Mouse (Mus musculus): ENCODE data around the gene Psmb2.

Gene Psmb2

DNA sequence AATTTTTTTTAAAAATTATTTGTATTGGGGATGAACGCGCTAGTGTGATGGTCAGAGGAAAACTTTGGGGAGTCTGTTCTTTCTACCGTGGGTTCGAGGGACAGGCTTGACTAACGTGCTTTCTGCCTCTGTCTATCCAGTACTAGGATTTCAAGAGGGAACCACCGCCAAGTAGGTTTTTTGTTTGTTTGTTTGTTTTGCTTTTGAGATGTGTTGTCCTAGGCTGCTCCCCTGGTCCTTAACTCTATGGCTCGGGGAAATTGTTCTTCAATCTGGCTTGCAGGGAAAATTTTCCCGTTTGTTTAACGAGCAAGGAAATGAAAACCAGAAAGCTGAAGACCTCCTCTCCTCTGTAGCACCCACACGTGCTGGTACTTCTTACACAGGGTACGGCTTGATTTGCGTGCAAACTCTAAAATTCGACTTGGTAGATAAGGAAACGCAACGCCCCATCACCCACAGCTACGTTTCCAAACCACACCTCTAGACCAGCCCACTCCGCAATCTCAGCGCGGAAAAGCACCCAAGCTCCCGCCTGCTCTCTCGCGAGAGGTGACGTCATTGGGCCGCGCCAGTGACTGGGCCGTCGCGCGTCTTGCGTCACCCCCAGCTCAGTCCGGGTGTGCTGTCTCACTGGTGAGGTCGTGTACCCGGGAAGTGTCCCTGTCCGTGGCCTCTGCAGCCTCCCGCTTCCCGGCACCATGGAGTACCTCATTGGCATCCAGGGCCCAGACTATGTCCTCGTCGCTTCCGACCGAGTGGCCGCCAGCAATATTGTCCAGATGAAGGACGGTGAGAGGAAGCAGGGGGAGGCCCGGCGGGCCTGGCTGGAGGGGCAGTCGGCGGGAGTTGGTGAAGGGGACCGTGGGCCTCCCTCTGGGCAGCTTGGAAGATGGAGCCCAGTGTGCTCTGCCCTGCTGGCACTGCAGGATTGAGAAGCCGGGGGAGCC lies at the start of gene Psmb2:
TSS of gene Psmb2 (plus strand) at position 577 of the 950 bp plus-strand sequence.
- peak; percentile 95 to 98 for DNase-seq (ENCODE audit: low spot score in 2 of 2)

DNA sequence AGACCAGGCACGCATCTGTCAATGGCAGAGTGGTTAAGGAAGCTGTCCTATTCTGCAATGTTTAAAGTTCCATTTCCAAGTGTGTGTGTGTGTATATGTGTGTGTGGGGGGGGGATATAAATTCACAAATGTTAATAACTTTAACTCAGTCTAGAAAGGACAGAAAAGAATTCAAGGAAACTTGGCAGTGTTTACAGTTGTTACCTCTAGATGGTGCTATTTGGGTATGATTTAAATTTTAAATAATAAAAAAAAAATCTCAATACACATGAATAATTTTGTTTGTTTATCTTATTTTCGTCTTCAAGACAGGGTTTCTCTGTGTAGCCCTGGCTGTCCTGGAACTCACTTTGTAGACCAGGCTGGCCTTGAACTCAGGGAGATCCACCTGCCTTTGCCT lies 45.5 kb upstream of the Psmb2 start:
- no peak for DNase-seq (ENCODE audit: low spot score in 2 of 2)

DNA sequence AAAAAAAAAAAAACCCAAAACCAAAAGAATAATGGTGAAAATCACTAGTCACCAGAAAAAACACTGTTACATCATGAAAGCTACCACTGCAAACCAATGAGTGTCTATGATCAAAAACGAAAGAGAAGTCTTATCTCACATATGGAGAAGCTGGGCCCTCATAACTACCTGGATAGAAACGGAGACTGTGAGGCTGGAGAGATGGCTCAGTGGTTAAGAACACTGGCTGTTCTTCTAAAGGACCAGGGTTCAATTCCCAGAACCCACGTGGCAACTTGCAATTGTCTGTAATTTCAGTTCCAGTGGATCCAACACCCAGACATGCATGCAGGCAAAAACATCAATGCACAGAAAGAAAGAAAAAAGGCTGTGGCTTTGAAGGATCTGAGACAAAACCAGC lies 44.8 kb upstream of the Psmb2 start:
- no peak for DNase-seq (ENCODE audit: low spot score in 2 of 2)

DNA sequence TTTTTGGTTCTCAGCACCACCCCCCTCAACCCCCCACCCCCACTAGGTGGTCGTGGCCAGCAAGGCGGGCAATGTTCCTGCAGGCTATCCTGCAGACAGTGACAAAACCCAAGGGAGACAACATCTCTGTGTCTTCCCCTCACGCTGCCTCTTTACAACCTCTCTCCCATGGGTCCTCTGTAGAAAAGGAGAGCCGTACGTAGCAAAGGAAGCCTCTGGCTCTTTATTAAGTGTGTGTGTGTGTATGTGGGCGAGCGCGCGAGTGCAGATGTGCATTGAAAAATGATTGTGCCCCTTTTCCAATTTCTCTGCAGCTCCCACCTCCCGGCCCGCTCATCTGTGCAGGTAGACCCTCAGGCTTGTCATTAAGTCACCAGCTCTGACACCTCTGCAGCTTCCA lies 41.1 kb upstream of the Psmb2 start:
- DNase-seq (ENCODE audit: low spot score in 2 of 2): no peak

DNA sequence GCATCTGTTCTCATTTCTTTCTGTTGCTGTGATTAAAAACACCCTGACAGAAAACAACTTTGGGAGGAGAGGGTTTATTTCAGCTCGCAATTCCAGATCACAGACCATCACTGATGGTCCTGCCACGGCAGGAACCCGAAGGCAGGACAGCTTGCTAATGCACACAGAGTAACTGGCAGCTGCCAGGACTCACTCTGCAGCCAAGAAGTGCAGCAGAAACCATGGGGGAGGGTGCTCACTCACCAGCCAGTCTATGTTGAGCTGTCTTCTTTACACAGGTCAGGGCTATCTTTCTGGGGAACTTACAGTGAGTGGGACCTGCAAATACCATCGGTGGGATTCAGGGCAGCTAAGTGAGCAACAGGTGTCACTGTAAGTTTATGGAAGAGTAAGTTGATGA lies 40.0 kb upstream of the Psmb2 start:
- no peak for DNase-seq (ENCODE audit: low spot score in 2 of 2)

DNA sequence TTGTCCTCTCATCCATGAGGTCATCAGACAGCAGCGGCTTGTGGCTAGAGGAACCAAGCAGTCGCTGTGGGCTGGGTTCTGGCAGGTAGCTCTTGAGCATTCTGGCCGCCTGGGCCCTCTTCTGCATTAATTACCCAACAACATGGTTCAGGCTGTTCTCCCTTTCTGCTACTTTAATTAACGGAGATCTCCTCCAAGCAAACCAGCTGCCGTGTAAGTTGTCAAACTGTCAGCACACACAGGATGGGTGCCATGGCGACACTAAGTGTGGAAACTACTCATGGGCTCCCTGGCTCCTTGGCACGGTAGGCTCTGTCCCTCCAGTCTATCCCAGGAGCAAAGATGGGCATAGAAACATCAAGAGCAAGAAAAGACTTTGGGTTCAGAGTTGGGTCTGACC lies 38.1 kb upstream of the Psmb2 start:
- peak in 1 of 2 experiments; percentile 28 for DNase-seq (ENCODE audit: low spot score in 2 of 2)

DNA sequence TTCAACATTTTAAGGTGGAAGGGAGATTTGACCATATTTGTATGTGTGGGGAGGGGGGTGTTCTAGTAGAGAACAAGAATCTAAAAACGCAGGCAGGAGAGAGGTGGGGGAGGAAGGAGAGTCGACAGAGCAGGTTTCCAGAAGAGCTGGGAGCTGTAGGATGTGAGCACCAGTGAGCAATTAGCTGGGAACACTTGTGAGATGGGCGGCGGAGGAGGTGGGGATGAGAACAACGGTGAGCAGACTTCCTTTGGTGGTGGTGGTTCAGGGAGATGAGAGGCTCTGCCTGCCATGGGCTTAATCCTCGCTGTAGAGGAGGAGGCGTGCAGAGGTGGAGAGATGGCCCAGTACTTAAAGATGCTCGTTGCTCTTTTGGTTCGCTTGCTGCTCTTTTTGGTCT lies 35.5 kb upstream of the Psmb2 start:
- no peak for DNase-seq (ENCODE audit: low spot score in 2 of 2)

DNA sequence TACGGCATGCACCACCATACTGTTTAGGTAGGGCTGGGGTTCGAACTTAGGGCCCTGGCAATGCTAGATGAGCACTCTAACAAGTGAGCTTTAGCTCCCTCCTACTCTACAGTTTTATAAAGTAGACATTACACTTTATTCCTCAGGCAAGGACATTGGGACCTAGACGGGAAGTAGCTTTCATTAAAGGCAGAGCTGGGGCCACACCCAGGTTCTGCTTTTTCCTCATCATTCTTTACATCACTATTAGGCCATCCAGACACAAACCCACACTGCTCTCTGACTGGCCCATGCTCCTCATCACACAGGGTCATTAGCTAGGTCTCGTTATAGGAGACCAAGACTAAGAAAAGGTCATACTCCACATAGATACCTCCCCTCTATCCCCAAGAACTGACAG lies 33.6 kb upstream of the Psmb2 start:
- no peak for DNase-seq (ENCODE audit: low spot score in 2 of 2)

DNA sequence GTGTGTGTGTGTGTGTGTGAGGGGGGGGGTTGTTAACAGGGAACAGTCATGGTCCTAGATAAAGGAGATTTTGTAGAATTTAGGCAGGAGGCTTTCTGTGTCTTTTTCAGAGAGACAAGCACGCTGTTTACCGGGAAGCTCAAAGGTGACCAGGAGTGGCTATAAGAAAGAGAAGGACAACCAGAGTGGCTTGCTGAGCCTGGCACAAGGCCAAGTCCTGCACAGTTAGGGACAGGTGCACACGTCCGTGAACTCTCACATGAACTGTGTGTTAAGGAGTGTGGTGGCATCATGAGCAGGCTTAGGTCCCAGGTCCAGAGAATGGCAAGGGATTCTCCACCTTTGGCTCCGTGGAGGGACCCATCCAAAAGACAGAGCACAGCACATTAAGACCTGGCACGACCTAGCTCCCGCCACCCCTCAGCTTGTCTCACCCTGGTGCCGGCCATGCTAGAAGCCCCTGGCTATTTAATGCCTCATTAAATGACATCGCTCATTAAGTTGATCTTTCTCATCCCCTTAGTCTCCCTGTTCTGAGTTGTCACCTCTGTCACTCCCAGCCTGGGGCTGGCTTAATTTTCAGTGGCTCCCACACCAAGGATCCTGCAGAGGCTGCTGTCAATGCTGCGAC lies 33.0 kb upstream of the Psmb2 start:
- no peak for DNase-seq (ENCODE audit: low spot score in 2 of 2)

DNA sequence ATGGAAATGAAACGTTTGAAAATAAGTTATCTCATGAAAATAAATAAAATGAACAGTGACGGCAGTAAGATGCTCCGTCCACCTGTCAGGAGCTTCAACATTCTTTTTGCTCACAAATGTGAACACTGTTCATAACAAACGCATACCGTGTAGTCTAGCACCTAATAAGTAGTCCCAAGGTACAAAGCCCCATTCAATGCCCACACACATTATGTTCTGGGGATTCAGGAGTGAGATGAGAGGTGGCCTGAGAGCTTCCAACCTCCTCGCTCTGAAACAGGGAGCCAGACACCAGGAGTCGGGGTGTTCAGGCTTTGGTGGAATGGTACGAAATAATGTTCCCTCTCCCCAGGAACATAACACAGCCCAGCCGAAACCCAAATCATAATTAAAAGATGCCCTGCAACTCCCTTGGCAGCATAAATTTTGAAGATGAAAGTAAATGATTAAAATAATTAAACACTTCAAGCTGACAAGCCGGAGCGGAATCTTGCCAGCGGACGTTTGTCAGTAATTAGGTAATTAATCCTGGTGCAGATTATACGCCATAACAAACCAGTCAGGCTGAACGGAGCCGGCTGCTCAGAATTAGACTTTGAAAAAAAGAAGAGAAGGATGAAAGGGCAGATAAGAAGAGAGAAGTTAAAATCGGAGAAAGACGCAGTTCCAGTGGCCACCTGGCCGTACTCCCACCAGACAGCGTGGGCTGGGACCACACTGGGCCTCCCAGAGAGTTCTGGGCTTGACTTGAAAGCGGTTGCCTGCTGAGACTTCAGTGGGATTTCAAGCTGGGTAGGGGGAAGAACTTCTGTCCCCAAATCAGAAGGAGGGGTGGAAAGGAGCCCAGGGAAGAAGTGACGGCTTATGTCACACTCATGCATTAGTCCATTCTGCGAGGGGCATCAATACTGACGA lies 29.2 kb upstream of the Psmb2 start:
- DNase-seq (ENCODE audit: low spot score in 2 of 2): no peak

DNA sequence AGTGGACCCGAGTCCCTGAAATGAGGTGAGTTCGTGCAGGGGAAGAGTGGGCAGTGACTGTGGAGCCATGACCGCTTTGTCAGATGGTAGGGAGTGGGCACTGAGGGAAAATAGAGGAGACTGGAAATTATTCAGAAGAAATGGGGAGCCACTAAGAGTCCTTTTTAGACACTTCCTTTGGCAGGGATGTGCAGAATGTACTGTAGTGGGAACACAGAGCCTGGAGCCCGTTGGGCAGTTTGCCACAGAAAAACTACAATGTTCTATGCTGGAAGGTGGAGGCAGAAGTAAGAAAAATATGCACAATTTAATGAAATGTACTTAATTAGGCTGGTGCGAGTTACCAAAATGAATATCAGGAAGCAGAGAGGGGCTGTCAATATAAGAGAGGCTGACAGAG lies 24.3 kb upstream of the Psmb2 start:
- no peak for DNase-seq (ENCODE audit: low spot score in 2 of 2)

DNA sequence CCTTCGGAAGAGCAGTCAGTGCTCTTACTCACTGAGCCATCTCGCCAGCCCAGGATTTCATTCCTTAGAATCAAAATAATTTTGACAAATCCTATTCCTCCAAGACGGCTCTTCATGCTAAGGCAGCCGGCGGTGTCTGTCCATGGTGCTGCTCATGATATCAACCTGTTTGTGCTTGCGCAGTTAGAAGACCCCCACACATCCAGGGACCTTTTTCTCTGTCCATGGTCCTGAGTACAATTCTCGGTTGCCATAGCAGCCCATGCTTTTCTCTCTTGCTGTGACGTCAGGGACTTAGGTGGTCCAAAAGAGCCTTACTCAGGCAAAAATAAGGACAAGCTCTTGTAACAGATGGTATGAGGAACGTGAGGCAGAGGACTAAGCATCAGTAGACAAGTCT lies 22.1 kb upstream of the Psmb2 start:
- no peak for DNase-seq (ENCODE audit: low spot score in 2 of 2)

DNA sequence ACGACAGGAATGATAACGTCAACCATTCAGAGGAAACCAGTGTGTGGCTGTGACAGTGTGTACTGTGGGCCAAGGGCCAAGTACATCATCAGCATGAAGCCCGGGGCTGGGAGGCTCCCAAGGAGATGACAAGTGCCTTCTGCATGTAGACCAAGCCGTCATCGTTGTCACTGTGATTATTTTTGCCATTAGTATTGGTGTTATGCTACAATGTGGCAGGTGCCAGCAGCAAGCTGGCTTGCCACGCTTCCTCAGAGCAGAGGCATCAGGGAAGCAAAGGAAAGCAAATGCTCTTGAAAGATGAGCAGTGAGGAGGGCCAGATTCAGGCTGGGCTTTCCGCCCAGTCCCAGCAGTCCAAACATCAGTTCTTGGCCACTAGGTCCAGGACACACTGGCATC lies 16.2 kb upstream of the Psmb2 start:
- DNase-seq (ENCODE audit: low spot score in 2 of 2): peak in 1 of 2 experiments; percentile 23

DNA sequence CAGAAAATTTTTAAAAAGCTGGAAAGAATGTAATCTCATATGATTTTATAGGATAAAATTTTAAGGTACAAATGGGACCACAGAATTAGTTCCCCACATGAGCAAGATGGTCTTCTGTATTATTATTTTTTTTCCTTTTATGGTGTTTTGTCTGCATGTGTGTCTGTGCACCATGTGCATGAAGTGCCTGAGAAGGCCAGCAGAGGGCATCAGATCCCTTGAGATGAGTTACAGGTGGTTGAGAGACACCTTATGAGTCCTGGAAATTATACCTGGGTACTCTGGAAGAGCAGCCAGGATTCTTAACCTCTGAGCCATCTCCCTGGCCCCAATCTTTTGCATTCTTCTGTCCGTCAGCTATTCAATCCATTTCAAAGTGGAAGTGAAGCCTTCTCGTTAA lies 10.4 kb upstream of the Psmb2 start:
- no peak for DNase-seq (ENCODE audit: low spot score in 2 of 2)

DNA sequence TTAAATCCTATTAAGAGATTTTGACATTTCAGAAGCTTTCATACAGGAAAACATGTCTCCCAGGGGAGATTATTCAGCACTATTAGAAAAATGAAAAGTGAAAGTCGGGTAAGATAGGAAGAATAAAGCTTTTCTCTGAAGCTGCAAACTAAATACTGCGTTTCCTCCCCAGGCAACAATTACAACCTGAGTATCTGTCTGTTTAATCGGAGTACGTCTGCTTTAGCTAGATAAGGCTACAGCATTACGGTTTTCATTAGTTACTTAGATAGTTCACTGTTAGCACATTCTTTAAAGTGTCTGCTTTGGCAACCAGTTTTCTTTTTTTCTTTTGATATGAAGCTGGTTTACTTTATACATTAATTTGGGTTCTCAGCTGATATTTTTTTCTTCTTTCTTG lies 4.9 kb downstream of the Psmb2 start:
- no peak for DNase-seq (ENCODE audit: low spot score in 2 of 2)

DNA sequence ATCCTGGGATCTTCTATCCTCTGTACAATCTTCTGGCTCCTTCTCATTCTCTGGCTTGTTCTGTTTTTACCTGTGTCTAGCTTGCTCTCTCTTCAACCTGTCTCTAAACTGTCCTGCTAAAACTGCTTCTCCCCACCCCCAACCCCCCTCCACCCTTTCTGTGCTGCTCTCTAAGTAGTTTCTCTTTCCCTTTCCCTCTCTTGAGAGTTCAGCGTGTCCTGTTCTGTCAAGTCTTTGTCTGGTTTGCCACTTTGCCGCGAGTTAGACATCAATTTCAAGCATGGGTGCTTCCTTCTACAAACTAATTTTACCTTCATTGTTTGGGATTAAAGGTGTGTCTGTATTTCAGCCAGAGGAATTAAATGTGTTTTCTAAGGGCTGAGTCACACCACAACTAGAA lies 5.7 kb downstream of the Psmb2 start:
- no peak for DNase-seq (ENCODE audit: low spot score in 2 of 2)

DNA sequence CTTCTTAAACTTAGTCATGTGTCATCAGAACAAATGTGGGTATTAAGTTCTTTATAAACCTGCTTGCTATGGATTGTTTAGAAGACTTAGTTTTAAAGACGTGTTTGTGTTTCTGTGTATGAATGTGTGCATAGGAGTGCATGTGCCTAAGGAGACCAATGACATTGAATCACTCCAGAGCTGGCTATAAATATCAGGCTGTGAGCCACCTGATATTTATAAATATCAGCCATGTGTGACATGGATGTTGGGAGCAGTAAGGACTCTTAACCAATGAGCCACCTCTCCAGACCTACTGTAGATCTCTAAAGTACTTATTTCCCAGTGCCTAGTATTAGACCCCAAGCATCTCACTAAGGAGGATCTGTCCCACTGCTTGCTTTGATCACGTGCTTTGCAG lies 12.0 kb downstream of the Psmb2 start:
- DNase-seq (ENCODE audit: low spot score in 2 of 2): no peak

DNA sequence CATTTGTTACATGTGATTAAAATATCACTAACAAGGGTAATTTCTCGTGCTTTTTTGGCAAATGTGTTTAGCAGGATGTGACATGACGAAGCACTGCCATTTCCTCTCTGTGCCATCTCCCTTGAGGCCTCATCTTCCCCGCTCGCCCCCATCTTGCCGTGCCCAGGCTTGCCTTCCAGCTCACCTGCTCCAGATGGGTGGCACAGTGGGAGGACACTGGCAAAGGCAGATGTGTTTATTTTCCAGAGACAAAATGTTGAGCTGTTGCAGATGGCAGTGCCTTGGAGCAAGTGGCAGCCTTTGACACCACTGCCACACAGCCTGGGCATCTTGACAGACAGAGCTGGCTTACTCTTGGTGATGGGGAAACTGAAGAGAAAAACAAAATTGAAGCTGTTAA lies 15.6 kb downstream of the Psmb2 start:
- DNase-seq (ENCODE audit: low spot score in 2 of 2): no peak

DNA sequence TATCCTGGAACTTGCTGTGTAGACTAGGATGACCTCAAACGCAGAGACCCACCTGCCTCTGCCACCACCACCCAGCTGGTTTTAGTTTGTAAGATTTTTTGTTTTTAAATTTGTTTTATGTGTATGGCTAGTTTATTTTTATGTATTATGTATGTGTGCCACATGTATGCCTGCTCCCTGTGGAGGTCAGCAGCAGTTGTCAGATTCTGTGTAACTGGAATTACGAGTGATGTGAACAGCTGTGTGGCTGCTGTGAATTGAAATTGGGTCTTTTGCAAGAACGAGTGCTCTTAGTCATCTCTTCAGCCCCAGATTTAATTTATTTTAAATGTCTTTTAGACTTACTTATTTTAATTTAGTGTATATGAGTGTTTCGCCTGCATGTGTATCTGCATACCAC lies 19.5 kb downstream of the Psmb2 start:
- DNase-seq (ENCODE audit: low spot score in 2 of 2): no peak

DNA sequence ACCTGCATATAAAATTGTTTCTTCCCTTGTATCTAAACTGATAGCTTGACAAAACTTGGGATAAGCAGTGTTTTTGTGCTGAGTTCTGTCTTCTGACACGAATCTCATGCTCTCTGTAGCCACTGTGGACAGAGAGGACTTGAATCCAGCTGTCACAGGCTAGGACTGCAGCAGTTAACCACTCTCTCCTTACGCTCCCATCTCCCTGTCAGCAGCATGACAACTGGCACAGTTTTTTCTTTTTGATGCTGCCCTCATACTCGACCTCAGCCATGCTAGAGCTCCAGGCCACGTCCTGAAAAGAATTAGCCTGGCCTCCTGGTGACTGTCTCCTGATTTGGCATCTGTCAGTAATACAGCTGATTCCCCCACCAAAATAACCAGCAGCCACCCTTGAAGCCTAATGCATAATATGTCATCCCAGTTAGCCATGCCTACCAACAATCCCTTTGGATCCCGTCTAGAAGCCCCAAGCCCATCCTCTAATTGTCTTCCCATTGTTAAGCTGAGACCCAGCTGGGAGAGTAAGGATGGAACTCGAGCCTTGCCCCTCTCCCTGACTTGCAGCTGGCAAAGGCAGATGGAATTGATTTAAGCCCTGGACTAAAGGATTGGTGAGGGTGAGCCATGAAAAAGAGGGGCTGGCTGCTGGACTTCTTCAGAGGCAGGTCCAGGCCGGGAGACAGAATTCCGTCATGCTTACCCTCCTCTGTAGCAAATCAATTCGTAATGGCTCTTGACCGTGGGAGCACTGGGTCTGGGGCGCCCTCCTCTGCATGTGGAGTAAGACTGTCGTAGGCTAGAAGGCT lies 29.4 kb downstream of the Psmb2 start:
- no peak for DNase-seq (ENCODE audit: low spot score in 2 of 2)

DNA sequence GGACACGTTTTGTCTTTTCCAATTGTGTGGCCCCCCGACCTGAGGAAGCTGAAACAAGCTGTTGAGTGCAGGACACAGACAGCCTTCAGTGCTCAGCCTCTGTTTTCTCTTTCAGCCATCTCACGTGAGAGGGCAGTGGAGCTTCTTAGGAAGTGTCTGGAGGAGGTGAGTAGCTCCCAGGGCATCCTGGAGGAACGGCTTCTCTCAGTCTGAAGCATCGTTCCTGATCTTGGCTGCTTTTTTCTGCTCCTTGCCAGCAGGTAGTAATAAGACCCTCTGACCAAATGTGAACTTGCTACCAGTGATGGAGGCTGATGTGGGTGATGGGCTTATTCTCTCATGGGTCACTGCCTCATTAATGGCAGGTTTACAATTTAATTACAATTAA lies 30.0 kb downstream of the Psmb2 start:
- DNase-seq (ENCODE audit: low spot score in 2 of 2): no peak

All from frontal cortex, postnatal 10 days (tissue).